Mouse (Mus musculus) cortical plate, adult 2 months (tissue): Measurements from ENCODE around the gene Ccnt2.

Source experiments
- CTCF ChIP-seq: fragments of 200-500 bp; IDR thresholded peaks from 2 replicates; pipeline ENCODE4 v1.5.1; 2011; ENCODE audit warnings: mild to moderate bottlenecking, control low read depth, low read length; ENCODE audit not compliant: insufficient read depth; ENCODE audit errors: extremely low read depth
- POLR2A ChIP-seq: fragments of 200-500 bp; IDR thresholded peaks from 2 replicates; pipeline ENCODE4 v1.6.1; 2011; ENCODE audit warnings: mild to moderate bottlenecking, low read length, control low read depth; ENCODE audit not compliant: insufficient read depth; ENCODE audit errors: extremely low read depth

DNA sequence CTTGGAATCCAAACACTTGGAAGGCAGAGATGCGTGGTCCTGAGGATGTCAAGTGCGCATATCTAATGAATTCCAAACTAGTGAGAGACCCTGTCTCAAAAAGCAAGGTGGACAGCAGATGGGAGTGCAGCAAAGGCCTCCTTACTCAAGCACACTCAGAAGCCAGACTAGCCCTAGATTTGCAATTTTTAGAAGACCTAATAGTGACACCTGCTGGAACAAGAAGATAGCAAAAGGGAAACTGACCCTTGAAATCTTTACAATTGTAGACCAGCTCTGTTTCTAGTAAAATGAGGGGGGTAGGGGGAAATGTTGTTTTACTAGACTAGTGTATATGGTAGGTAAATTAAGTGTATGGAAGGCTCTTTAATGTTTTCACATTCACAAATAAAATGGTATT lies 8.5 kb upstream of the Ccnt2 start:
- TF ChIP-seq CTCF (0 out of 2 replicates have a peak, but pooled peaks have one; percentile 17), POLR2A (no peak)
